Mouse (Mus musculus) neural tube, embryonic 11.5 days (tissue): ENCODE measurements at regions not wholly inside any gene's neighbourhood (a gene's known extent, or its start where the extent isn't known, plus 50 kb on each side); places are given as distances from the start of the nearest gene placed in this dataset.

Source experiments
- ATAC-seq: fragments of 200-750 bp; cut with Nextera tagmentation; 2 replicates; pipeline ENCODE4 v1.8.0; 2017; ENCODE audit warnings: moderate number of reproducible peaks, mild to moderate bottlenecking, moderate TSS enrichment, moderate library complexity; ENCODE audit not compliant: insufficient read depth, low FRiP score, low TSS enrichment
- DNase-seq: peaks from one replicate; pipeline ENCODE4 v3.0.0-alpha.2; 2015; ENCODE audit warnings: low spot score
- H3K27ac ChIP-seq: fragments of 300-500 bp; sonication (generic); 2 replicates; pipeline ENCODE4 v1.5.1; 2014; ENCODE audit warnings: low read depth, mild to moderate bottlenecking, low read length
- H3K27me3 ChIP-seq: fragments of 300-500 bp; sonication (generic); 2 replicates; pipeline ENCODE4 v1.6.1; 2014; ENCODE audit warnings: mild to moderate bottlenecking, low read length, mixed read lengths; ENCODE audit not compliant: control insufficient read depth, insufficient read depth
- H3K36me3 ChIP-seq: fragments of 300-500 bp; sonication (generic); 2 replicates; pipeline ENCODE4 v1.6.1; 2014; ENCODE audit warnings: mild to moderate bottlenecking, low read length, moderate library complexity, mixed read lengths; ENCODE audit not compliant: control insufficient read depth, insufficient read depth
- H3K4me1 ChIP-seq: fragments of 300-500 bp; sonication (generic); 2 replicates; pipeline ENCODE4 v1.6.1; 2014; ENCODE audit warnings: low read length, mixed read lengths; ENCODE audit not compliant: control insufficient read depth, insufficient read depth
- H3K4me2 ChIP-seq: fragments of 300-500 bp; sonication (generic); 2 replicates; pipeline ENCODE4 v1.6.1; 2014; ENCODE audit warnings: low read depth, mild to moderate bottlenecking, moderate library complexity
- H3K4me3 ChIP-seq: fragments of 300-500 bp; sonication (generic); 2 replicates; pipeline ENCODE4 v1.5.1; 2014; ENCODE audit warnings: low read depth, low read length
- H3K9ac ChIP-seq: fragments of 300-500 bp; sonication (generic); 2 replicates; pipeline ENCODE4 v1.6.1; 2014; ENCODE audit warnings: mild to moderate bottlenecking, low read length
- H3K9me3 ChIP-seq: fragments of 300-500 bp; sonication (generic); 2 replicates; pipeline ENCODE4 v1.6.1; 2016; ENCODE audit warnings: low read length; ENCODE audit not compliant: control insufficient read depth
- WGBS: fragments of 180-500 bp; shearing (Covaris S2); extraction: QIAGEN DNeasy Blood & Tissue Kit; methylation state at CpG from one replicate; pipeline ENCODE4 v1.1.7; 2014; 5-methylcytosine and 5-hydroxymethylcytosine counted together

DNA sequence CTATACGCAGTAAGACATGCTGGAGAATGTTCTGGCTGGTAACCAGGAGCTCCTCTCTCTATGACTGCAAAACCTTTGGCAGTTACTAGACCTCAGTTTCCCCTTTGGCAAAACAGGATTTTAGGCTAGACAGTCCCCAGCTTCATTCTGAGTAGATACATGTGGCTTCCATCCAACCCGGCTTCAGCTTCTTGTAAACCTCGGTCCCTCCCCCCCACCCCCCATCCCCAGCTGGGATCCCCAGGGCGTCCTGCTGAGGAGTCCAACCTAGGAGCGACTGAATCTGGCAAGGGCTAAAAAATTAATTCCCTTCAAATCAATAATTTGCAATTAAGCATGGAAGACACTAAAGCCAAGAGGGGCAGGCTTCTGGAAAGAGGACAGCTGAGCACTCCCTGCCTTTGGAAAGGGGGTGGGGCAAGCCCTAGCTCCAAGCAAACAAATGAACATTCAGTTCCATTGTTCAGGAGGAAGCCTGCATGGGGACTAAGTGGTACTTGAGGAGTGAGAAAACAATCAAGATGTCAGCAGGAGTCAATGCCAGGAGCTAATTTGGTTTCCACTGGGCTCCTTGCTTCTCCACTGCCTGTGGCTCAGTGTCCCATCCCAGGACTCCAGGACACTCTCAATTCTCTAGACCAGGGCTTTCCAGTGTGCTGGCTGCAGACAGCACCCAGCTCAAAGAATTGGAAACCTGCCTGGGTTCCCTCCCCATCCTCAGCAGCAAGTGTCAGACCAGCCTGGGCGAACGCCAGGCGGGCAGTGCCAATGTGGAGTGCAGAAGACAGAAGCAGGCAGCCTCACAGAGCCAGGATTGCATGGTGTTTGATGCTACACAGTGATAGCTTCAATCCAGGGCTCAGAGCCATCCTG, 1528.0 kb upstream of the Gulo start:
- no peaks in the 10 kb centered on the region for H3K36me3 ChIP-seq
- no peak for ATAC-seq
- no peaks in the 10 kb centered on the region for H3K9me3 ChIP-seq
- H3K4me3 ChIP-seq = no peak overlapping the region
- DNase-seq = peak; percentile 35
- peaks cover 9% of the 10 kb centered on the region; the same call in 1 of the 2 replicates for H3K4me1 ChIP-seq
- no peak overlapping the region for H3K9ac ChIP-seq
- no peaks in the 10 kb centered on the region for H3K27me3 ChIP-seq
- no peak overlapping the region for H3K4me2 ChIP-seq
- 31% methylated on average over 8 of the region's 8 CpGs for WGBS
- H3K27ac ChIP-seq = peak overlapping the region; percentile 2; the same call in 1 of the 2 replicates

DNA sequence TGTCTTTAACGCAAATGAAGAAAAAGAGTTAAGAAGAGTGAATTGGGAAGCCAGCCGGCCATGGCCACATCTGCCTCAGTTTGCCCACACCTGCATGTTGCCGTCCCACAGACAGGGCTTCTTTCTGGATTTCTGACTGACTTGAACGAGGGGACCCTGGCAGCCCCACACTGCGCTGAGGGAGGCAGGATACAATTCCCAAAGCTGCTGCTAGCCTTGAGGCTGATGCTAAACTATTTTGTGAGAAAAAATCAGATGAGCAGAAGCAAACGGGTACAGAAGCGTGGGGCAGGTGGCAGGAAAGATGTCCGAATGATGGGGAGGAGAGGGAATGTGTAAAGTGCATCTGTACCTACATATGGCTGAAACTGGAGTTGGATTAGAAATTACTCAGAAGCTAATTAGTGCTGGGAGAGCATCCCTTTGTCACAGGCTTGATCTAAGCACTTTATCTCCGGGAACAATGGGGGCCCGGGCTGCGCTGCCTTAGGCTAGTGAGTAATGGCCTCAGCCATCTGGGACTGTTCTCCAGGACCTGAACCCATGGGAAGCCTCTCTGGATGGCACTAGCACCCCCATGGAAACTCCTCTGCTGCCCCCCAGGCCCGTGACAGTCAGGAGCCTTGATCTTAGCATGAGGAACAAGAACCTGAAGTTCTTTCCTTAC, 1497.9 kb upstream of the Gulo start:
- no peaks in the 10 kb centered on the region for H3K27me3 ChIP-seq
- no peak overlapping the region for H3K4me3 ChIP-seq
- DNase-seq (peak; percentile 43), ATAC-seq (no peak)
- H3K36me3 ChIP-seq = no peaks in the 10 kb centered on the region
- no peak overlapping the region for H3K9ac ChIP-seq
- no peak overlapping the region for H3K4me2 ChIP-seq
- no peaks in the 10 kb centered on the region for H3K4me1 ChIP-seq
- WGBS = 68% methylated on average over 12 of the region's 12 CpGs
- no peaks in the 10 kb centered on the region for H3K9me3 ChIP-seq
- no peak overlapping the region for H3K27ac ChIP-seq

- no peaks in the 10 kb centered on the region for H3K9me3 ChIP-seq
- no peaks in the 10 kb centered on the region for H3K27me3 ChIP-seq
- H3K4me3 ChIP-seq = no peak overlapping the region
- no peak overlapping the region for H3K9ac ChIP-seq
- no peaks in the 10 kb centered on the region for H3K4me1 ChIP-seq
- 94% methylated on average over 10 of the region's 10 CpGs for WGBS
- ATAC-seq = no peak
- no peak overlapping the region for H3K27ac ChIP-seq
- no peak overlapping the region for H3K4me2 ChIP-seq
- no peak for DNase-seq
- H3K36me3 ChIP-seq = no peaks in the 10 kb centered on the region
Measured at GRCm38 (mm10) chr14:67492086-67492485, 1483.1 kb upstream of the Gulo start.

DNA sequence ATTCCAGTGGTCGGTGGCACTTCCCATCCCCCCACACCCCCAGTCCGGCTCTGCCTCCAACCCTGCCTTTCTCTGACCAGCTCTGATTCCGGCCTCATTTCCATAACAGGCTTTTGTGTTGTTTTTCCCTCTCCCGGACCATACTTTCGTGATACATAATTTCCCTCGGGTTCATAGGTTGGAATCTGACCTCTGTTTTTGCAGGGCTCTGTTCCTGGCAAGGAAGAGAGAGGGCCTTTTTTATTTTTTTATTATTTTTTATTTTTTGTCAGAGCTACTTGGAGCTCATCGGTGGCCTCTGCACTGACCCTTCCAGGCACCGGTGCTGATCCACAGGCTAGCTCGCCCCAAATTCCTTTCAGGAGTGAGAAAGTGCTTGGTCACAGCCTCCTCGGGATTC, 1477.7 kb upstream of the Gulo start:
- Histone ChIP-seq H3K27me3 (no peaks in the 10 kb centered on the region), H3K4me1 (no peaks in the 10 kb centered on the region), H3K9ac (no peak overlapping the region), H3K4me2 (no peak overlapping the region), H3K36me3 (no peaks in the 10 kb centered on the region), H3K4me3 (no peak overlapping the region), H3K9me3 (no peaks in the 10 kb centered on the region), H3K27ac (no peak overlapping the region)
- no peak for ATAC-seq
- DNase-seq = no peak
- WGBS = 21% methylated on average over 10 of the region's 10 CpGs

DNA sequence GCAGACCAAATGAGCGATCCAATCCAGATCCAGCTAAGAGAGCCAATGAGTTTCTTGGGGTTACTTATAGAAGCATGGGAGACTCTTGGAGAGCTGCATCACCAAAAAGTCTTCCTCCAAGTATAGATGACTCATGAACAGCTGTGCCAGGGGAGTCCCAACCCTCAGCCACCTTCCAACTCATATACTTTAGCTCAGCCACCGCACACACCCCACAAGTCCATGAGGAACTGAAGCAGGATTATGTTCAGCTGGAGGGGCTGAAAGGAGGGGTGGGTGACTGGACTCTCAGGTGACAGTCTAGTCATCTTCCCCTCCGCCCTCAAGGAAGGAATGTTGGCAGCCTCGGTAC, 1476.4 kb upstream of the Gulo start:
- WGBS = 93% methylated on average over 4 of the region's 4 CpGs
- Histone ChIP-seq H3K9ac (no peak overlapping the region), H3K27me3 (no peaks in the 10 kb centered on the region), H3K4me2 (no peak overlapping the region), H3K9me3 (no peaks in the 10 kb centered on the region), H3K4me3 (no peak overlapping the region), H3K27ac (no peak overlapping the region), H3K36me3 (no peaks in the 10 kb centered on the region), H3K4me1 (no peaks in the 10 kb centered on the region)
- ATAC-seq (no peak), DNase-seq (no peak)

- WGBS = 50% methylated on average over 19 of the region's 19 CpGs
- no peak for ATAC-seq
- H3K4me2 ChIP-seq = no peak overlapping the region
- no peaks in the 10 kb centered on the region for H3K27me3 ChIP-seq
- DNase-seq = no peak
- H3K4me3 ChIP-seq = no peak overlapping the region
- H3K4me1 ChIP-seq = no peaks in the 10 kb centered on the region
- H3K27ac ChIP-seq = no peak overlapping the region
- H3K9me3 ChIP-seq = no peaks in the 10 kb centered on the region
- H3K9ac ChIP-seq = no peak overlapping the region
- no peaks in the 10 kb centered on the region for H3K36me3 ChIP-seq
Measured at GRCm38 (mm10) chr14:67484533-67485448, 1475.8 kb upstream of the Gulo start.
